Mouse (Mus musculus) neutrophil, adult 83 days (primary cell): Measurements from ENCODE around the gene Nudt22. TPM values are rescaled to one million over a fixed set of nuclear protein-coding genes. Genes with fewer than 3 reads are reported as not detected.

ENCODE experiments used
- total RNA-seq, 2 experiments: library from RNA; stranded (reverse); gene quantifications; one replicate each; pipeline ENCODE4 v1.2.4; 2023

Gene Nudt22
- total RNA-seq: 10 to 100 TPM; 16.1 to 19.1 TPM

DNA sequence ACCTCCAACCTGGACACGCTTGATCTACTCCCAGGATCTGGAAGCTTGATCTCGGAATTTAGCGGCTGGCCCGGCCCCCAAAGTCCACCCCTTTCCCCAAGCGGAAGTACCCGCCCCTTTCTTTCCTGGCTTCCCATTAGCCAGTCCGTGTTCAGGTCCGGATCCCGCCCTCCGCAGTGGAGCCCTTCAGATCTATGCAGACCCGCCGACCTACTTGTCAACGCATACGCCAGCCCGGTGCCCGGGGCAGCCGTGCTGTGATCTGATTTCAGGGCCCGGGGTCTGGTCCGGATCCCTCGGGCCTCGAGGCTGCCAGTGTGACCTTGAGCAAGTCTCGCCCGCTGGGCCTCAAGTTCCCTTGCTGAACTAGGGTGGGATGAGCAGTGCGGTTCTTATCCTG is at the start of gene Nudt22, which contains the start of gene Trpt1:
Gene Nudt22 (minus strand): TSS at position 112 of the 400 bp plus-strand sequence.
Gene Trpt1 (plus strand): TSS at position 126 of the 400 bp plus-strand sequence.

DNA sequence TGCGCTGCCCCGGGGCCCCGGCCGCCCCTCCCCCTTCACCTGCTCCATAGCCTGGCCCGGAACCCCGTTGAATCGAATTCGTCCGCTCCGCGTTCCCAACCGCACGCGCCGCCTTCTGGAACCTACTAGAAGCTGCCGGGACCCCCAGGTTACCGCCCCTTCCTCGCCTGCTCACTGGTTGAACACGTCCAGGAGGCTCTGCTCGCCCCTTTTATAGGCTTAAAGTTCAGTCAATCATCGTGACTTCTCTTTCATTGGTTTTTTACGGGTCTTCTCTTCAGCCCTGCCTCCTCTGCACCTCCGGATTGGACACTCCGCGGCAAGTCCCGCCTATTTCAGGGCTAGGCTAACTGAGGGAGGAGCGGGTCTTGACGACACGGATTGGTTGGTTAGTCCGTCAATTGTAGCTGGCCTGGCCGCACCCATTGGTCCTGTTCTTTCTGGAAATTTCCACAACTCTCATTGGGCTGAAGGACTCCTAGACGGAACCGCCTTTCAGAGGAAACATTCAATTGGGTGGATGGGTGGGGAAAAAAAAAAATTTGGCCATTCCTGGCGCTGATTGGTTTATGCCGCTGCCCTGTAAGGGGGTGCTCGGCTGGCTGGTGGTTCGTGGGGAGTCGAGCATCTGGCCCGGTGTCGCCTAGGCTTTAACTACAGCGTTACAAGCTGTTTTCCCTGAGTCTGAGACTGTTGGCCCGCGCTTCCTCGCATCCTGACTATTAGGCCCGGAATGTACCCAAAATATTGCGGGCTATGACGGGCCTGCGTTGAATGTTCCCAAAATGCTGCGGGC is 44.1 kb upstream of the Nudt22 start, which contains the start of gene Stip1:
Gene Stip1 (minus strand): TSS at position 127 of the 796 bp plus-strand sequence.

DNA sequence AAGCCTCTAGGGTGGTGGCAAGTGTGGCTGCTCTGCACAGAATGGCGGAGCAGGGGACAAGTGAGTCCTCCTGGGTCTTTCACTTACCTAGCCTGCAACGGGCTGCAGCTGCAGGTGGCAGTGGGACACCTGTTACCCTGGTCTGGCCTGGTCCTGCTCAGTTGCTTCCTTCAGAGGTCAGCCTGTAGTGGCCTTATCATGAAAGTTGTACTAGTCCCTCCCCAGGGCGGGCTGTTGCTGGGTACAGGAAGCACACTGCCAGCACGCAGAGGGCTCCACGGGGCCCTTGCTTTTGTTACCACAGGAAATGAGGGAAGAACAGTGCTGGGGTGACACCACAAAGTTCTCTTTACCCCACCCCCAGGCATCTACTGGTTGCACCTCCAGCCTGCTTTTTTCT is 23.3 kb upstream of the Nudt22 start, which contains the start of gene Fermt3:
Gene Fermt3 (minus strand): TSS at position 279 of the 400 bp plus-strand sequence.

DNA sequence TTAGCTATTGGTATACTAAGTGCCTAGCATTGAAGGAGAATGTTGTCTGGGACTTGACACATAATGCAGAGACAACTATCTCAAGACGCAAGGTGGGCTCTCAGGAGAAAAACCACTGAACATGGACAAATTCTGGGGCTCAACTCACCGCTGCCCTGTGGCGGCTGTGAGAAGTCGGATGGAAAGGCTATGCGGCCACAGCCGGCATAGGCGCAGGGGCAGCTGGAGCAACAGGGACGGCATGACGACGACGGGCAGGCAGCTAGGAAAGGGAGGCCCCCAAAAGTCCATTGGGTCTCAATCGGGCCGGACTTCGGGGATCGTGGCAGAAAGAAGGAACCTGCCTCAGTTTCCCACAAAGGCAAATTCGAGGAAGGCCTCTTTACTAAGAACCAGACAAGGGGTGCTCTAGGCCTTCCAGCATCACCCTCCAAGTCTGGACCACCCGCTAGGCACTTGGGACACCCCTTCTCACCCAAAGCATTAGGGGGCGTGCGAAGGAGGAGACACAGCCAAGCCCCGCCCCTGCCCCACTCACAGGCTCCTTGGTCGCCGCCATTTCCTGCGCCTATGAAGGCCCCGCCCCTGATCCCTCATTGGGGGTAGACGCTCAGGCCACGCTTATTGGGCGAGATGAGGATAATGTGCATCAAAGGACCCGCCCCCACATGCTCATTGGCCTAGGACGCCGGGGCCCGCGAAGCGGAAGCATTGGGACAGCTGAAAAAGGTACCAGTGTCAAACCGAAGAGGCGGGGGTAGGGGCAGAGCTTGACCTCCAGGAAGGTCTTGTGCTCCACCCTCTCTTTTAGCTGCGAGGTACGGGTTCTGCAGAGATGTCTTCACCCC is 3.7 kb downstream of the Nudt22 start, which contains the start of gene Dnajc4:
Gene Dnajc4 (minus strand): TSS at position 562 of the 848 bp plus-strand sequence.

DNA sequence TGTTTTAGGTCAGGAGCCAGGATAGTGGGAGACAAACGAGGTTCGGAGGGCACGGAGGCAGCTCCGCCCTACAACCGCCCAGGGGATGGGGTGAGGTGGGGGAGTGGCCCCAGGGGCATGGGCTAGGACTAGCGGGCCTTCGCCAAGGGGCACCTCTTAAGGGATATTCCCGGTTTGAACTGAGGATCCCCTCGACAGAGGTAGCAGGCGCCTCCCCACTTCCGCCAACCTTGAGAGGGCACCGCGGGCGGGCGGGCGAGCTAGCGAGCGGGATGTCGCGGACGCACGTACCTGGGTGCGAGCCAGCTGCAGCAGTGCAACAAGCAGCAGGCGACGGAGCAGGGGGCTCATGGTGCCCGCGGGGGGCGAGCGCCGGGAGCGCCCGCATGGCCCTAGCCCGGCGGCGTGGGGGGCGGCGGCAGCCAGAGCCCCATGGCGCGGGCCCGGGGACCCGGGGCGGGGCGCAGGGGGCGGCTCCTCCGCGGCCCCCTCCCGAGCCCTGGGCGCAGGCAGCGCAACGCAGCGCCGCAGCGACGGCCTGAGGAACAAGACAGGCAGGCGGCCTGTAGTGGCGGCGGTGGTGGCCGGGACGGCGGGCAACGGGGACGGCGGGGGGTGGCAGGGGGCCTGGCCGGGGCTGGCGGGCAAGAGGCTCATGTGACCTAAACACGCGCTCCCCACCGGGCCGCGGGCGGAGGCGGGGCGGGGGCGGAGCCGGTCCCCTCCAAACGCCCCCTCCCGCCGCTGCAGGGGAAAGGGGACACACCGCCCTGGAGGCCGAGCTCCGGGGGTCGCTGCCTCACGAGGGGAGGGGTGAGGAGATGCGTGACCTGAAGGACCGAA is 8.6 kb downstream of the Nudt22 start, which contains the start of gene Vegfb:
Gene Vegfb (minus strand): TSS at position 591 of the 843 bp plus-strand sequence.

DNA sequence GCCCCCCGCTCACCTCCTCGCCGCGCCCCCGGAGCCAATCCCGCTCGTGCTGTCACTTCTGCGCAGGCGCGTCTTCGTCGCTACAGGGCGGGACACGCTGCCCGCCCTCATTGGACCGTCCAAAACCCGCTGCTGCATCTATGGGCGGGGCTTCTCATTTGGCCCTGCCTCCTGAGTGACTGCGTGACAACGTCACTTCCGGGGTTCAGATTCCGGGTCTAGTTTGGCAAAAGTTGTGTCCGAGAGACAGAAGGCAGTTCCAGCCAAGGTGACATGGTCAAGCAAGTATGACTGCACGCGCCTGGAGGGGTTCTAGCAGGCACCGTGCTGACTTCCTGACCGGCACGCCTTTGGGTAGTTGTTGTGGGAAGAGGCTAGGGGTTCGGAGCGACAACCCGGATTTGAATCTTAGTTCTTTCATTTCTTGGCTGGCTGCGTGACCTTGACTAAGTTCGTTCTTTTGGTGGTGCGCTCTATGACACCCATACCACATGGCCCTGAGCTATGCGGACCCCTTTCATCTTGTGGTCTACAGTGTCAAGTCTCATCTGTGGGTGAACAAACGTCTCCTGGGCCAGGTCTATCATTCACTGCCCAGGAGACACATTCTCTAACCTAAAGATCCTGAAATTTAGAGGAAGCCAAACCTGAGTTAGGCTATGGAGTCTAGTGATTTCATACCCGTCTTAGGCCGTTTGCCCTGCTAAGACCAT is 15.4 kb downstream of the Nudt22 start, which contains the start of gene Fkbp2:
Gene Fkbp2 (minus strand): TSS at position 121 of the 713 bp plus-strand sequence.

DNA sequence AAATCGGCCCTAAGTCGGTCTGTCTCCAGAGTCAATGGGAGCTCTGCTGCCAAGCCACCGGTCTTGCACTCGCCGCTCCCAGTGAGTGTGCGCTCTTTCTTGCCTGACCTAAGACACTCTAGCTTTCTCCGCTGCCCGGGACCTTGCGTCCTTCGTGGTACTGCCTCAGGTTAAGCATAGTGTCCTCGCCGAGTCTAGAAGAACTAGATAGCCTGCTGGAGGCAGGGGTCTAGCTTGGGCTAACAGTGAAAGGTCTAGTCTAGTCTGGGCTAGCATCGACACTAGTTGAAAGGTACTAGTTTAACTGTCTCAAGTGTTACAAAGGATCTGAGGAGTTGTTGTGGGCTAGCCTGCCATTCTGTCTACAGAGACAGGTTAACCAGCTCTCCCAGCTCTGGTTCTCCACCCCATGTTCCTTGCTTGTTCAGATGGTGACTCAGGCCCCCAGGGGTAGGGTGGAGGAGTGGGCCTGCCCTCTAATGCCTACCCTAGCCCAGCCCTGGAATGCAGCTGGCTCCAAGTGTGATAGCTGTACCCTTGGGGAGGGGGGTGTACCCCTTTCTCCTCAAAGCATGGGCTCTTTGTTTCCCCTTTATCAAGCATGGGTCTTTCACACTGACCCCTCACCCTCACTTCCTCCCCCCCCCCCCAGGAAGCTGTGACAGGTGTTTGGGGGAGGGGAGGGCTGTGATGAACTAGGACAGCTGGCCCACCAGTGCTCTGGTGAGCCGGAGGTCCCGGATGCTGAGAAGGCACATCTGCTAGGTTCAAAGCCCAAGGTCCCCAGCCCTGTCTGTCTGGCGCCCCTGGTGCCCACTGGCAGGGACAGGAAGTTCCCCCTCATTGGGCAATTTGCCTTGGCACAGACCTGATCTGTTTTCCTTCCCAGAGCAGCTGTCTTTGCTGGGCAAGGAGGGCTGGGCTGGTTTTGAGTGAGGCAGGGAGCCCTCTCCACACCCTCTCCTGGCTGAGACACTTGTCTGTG is 20.1 kb downstream of the Nudt22 start, which contains the start of gene Plcb3:
Gene Plcb3 (minus strand): TSS at position 934 of the 985 bp plus-strand sequence.

DNA sequence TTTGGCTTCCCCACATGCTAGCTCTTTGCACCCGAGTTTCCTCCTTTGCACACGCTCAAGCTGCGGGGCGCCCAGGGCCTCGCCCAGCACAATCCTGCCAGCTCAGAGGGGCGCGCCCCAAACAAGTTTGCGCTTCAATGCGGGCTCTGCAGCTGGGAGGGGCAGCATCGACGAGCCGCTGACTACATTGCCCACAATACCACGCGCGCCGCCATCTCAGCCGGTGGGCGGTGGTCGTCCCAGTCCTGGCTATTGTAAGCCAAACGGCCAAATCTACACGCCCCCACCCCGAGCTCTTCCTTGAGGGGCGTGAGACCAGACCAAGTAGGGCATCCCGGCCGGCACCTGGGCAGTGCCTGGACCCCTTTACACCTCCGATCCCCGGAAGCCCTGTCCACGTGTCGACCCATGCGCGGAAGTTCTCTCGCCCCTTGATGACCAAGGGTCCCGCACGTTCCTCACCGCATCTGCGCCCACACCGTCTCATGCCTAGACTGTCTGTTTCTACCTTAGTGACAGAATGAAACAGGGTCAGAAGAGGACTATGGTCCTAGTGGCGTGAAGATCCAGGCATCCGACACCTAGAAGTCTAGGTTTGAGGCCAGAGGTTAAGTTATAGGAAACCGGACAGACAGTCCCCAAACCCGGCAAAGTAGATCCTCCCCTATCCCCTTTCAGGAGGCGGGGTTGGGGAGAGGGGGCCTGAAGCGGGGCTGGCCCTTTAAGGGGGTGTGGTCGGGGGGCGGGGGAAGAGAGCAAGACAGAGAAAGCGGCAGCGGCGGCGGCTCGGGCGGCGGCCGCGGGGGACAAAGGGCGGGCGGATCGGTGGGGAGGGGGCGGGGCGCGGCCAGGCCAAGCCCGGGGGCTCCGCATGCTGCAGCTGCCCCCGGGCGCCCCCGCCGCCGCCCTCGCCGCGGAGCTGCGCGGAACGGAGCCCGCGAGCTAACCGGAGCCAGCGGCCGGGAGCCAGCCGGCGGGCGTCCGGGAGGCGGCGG is 21.4 kb downstream of the Nudt22 start, which contains the start of gene Ppp1r14b:
Gene Ppp1r14b (plus strand): TSS at position 758 of the 995 bp plus-strand sequence.

Other genes starting within 250 kb of the Nudt22 start
- gene Rps6ka4, start 155.5 kb downstream of the Nudt22 start, total RNA-seq: 10 to 100 TPM; 30.8 to 32.2 TPM
- 100 to 1,000 TPM; 119 to 124 TPM for gene Ccdc88b, start 137.9 kb downstream of the Nudt22 start, total RNA-seq
- gene Trmt112, start 86.4 kb downstream of the Nudt22 start, total RNA-seq: 100 to 1,000 TPM; 105 to 114 TPM
- 1,000 to 10,000 TPM; 1,283 to 1,316 TPM for gene Prdx5, start 86.0 kb downstream of the Nudt22 start, total RNA-seq
- gene Esrra, start 74.3 kb downstream of the Nudt22 start, total RNA-seq: 10 to 100 TPM; 34.8 to 41.5 TPM
- gene Catsperz, start 70.7 kb downstream of the Nudt22 start, total RNA-seq: not detected
- gene Kcnk4, start 61.6 kb downstream of the Nudt22 start, total RNA-seq: not detected
- gene Bad, start 54.3 kb downstream of the Nudt22 start, total RNA-seq: 10 to 100 TPM; 21.3 to 26.7 TPM
- gene Gpr137, start 53.6 kb downstream of the Nudt22 start, total RNA-seq: 10 to 100 TPM; 23.4 to 25.1 TPM
- gene Ppp1r14b, start 21.1 kb downstream of the Nudt22 start, total RNA-seq: 10 to 100 TPM; 45.4 to 53.1 TPM
- gene Plcb3, start 19.6 kb downstream of the Nudt22 start, total RNA-seq: 10 to 100 TPM; 22.2 to 30.1 TPM
- 10 to 100 TPM; 36.1 to 37.4 TPM for gene Fkbp2, start 15.6 kb downstream of the Nudt22 start, total RNA-seq
- gene Vegfb, start 8.5 kb downstream of the Nudt22 start, total RNA-seq: 10 to 100 TPM in 1 of 2 experiments, 1 to 10 TPM in 1; 8.6 to 11.5 TPM
- 10 to 100 TPM; 23.5 to 25.0 TPM for gene Dnajc4, start 3.5 kb downstream of the Nudt22 start, total RNA-seq
- 1 to 10 TPM; 1.3 to 1.9 TPM for gene Trpt1, start within 50 bp of the Nudt22 start, total RNA-seq
- gene Fermt3, start 23.4 kb upstream of the Nudt22 start, total RNA-seq: 100 to 1,000 TPM; 229 to 231 TPM
- 10 to 100 TPM; 54.3 to 64.7 TPM for gene Stip1, start 43.9 kb upstream of the Nudt22 start, total RNA-seq
- 1 to 10 TPM; 2.9 to 5.0 TPM for gene Macrod1, start 60.7 kb upstream of the Nudt22 start, total RNA-seq
- gene Flrt1, start 109.6 kb upstream of the Nudt22 start, total RNA-seq: not detected
- 10 to 100 TPM; 62.1 to 70.6 TPM for gene Otub1, start 210.2 kb upstream of the Nudt22 start, total RNA-seq
- 100 to 1,000 TPM; 332 to 337 TPM for gene Cox8a, start 221.5 kb upstream of the Nudt22 start, total RNA-seq
- 10 to 100 TPM; 24.4 to 25.9 TPM for gene Naa40, start 245.1 kb upstream of the Nudt22 start, total RNA-seq